Mouse (Mus musculus): ENCODE results near the gene Lyrm4.

Gene Lyrm4

DNA sequence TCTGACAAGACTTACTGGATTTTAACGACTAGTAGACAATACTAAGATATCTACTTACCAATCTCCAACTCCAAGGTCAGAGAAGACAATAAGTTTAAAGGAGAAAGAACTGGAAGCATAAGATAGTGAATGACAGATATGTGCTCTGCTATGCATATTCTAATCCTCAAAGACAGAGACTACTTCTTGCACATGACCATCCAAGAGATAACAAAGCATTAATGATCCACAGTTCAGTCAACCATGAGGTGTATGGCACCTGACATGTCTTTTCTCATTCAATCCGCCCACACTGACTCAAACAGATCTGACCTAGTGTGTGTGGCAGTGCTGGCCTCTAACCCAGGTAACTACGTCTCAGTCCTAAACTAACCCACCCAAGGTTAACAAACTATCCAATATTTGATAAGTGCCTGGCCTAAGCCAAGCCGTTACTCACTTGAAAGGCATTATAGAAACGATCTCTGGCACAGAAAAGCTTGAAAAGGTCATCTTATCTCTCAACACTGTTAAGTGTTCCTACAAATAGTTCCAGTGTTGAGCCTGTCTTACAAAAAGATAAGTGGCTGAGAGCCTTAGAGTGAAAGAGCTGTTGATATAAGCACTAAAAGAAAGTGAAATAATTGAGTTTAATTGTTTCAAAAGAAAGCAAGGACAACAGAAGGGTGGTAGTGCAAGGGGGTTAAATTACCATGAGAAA lies 20.5 kb downstream of the Lyrm4 start:
- DNase-seq, result no peak

DNA sequence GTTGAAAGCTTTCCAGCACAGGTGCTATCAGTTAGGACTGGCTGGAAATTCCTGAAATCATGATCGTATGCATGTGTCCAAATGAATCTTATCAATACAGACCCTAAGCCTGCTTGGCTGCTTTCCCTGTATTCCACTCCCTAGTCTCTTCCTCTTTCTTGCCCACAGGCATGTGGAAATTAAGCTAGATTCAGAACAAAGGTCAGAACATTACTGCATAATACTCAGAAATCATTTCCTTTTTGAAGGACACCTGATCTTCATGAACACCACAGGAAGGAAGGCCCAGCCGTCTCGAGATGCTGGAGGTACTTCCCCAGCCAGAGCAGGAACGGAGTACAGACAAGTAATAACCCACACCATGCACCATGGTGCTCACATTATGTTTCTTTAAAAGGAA lies 29.2 kb downstream of the Lyrm4 start:
- no peak for DNase-seq

DNA sequence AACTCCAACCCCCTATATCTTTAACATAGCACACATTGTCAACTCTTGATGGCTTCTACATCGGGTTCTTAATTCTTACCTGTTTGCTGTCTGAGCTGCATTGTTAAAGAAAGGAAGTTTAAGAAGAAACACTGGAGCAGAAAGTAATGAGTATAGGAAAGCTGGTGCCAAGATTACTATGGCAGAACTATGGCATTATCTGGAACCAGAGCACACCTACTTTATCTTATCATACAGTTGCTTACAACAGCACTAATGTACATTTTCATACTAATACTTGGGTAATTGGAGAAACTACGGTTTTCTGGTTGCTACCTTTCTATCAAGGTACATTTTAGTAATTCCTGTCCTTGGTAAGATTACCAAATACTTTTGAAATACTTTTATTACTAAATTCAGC lies 29.9 kb downstream of the Lyrm4 start:
- DNase-seq, result no peak

DNA sequence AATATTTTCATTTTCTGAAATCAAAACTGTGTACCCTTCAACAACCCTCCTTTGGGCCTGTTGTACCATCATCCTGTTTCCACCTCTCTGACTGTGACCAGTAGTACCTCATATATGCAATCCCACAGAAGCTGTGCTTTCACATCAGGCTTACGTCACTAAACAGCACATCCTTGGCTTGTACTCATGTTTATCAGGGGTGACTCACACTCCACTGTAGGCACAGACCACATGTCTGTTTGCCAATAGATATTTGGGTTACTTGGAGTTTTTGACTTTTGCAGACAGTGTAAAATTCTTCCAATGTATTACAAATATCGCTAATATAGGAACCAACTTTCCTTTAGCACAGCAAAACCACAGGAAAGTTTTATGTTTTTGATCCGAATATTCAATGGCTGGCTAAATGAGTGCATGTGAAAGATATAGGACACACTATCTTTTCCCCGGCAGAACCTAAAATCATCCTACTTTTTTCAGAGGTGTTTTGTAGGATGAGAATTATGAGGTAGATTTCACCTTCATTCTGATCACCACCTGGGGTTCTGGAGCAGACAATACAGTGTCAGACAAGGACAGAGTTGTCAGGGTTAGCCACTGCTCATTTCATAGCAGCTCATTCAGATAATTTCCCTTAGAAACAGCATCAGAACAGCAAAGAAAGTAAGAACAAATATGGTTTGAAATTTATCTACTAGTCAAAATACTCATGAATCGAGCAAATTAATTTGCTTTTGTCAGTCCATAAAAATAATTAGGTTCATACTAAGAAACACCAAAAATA lies 30.5 kb downstream of the Lyrm4 start:
- no peak for DNase-seq

DNA sequence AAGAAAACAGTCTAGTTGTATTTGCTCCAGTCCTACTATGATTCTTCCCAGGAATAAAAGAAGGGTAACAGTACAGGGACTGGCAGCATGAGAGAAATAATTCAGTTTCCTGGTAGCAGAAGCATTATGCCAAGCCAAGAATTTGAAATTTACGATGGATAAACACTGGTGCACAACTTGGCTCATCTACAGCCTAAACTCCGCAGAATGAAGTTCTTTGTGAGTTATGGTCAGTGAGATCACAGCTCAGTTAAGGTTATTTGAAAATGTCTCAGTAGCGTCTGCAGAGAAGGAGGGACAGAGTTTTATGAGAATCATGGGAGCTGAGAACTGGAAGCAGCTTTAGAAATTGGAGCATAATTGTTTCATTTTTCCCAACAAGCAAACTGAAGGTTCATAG lies 31.4 kb downstream of the Lyrm4 start:
- DNase-seq, result no peak

DNA sequence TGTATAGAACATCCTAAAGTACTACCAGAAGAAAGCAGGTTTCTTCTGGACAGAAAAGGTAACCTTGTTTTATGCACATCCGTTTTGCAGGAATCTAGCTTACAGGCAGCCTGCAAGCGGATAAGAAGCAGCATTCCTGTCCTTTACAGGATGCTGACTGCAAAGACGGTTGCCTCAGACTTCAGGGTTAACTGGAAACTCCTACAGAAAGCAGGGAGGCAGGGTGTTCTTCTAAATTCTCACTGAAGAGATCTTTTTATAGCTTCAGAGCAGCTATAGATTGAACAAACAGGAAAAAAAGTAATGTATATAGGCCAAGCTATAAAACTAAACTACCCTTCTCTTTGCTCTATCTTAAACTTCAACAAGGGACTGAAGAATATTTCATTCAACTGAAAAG lies 32.6 kb downstream of the Lyrm4 start:
- no peak for DNase-seq

DNA sequence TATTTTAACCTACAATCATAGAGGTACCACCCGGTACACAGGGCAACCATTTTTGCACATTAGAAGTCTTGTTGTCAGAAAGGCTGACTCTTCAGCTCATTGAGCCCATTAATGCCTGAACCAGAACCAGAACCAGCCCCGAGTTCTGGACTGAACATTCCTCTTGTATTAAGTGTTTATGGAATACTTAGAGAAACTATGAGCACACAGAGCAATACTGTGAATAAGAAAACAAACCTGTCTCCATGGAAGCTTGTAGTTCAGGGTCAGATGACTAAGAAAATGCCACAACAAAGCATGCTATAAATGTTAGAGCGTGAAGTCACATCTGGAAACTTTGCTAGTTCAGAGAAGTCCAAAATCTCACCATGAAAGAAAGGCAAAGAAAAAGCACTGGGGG lies 35.7 kb downstream of the Lyrm4 start:
- no peak for DNase-seq

DNA sequence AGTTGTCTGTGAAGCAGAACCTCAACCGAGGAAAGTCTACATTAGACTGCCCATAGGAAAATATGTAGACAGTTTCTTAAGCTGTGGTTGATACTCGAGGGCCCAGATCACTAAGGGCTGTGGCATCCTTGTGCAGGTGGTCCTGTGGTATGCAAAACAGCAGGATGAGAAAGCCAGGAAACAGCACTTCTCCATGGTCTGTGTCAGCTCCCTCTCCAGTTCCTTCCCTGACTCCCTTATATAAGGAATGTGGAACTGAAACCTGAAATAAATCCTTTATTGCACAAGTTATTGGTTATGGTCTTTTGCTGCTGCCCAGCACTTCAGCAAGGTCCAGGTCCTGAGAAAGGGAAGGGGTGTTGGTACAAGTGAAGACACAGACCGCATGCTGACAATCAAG lies 42.8 kb downstream of the Lyrm4 start:
- DNase-seq, result no peak

DNA sequence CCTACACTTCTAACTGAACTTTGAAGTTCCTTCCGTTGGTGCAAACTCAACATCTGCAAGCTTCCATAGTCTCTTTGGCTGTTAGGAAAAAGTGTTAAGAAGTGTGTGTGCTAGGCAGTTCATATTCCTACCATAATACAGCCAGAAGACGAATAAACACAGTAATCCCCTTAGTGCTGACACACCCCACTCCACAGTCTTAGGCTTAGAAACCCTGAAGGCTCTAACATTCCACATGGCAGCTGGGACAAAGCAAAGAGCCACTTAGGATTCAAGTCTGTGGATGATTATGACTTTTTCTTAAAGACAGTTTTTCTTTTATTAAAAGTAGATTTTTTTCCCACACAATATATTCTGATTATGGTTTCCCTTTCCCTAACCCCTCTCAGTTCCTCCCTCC lies 50.6 kb downstream of the Lyrm4 start:
- no peak for DNase-seq

DNA sequence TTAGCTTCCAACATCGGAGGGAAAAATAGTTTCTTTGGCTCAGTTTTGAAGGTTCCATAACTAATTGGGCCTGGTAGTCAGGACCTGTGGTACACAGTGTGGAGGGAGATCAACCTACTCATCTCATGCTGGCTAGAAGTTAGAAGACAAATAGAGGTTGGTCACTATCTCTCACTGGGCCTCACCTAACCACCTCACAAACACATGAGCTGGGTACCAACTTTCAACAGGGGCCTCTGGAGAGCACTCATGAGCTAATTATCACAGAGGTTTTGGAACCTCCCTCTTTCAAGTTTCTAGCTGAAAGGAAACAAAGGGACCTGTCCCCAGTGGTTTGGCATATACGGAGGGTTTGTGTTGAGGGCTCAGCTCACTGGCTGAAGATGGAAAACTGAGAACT lies 59.8 kb downstream of the Lyrm4 start:
- DNase-seq, result no peak

DNA sequence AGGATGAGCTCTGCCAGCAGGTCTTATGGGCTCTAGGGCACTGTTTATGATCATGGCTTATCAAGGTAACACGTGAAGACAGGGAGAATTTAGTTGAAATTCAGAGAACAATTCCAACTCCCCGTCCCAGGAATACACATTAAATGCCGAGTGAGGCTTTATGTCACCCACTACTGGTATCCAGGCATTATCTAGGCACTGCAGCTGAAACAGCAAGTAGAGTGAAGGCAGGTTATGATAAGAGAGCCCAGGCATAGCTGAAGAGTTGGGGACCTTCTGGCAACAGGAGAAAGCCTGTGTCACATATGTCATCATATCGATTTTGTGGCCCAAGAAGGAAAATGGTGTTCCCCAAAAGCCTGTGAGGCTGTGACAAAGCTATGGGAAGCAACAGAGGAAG lies 60.4 kb downstream of the Lyrm4 start:
- DNase-seq, result no peak

DNA sequence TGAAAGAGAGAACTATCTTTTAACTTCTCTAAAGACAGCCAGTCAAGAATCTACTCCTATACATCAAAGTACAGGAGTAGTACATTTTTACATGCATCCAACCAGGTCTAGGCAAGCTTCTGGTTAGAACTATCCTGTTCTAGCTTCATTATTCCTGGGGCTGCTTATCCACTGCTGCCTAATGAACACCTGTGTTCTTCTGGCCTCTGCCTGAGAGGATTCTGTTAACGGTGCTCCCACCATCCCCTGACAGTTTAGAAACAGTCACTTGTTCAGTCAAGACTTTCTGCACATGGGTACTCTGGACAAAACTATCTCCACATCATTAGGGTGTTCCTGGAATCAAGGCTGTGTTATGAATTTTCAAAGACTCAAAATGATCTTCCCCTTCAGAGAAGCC lies 60.8 kb downstream of the Lyrm4 start:
- no peak for DNase-seq

DNA sequence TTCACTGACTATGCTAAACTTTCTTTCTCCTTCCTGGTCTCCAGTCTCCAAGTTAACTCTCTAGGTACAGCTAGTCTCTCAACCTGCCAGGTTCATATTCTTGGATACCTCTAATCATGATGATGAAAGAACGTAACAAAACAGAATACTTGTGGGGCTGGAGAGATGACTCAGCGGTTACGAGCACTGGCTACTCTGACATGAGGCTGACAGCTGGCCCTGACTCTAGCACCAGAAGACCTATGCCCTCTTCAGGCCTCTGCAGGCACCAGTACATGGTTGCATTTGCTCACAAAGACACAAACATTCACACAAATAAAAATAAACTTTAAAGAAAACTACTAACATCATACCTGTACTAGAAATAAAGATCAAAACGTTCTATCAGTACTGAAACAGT lies 81.8 kb downstream of the Lyrm4 start:
- no peak for DNase-seq

DNA sequence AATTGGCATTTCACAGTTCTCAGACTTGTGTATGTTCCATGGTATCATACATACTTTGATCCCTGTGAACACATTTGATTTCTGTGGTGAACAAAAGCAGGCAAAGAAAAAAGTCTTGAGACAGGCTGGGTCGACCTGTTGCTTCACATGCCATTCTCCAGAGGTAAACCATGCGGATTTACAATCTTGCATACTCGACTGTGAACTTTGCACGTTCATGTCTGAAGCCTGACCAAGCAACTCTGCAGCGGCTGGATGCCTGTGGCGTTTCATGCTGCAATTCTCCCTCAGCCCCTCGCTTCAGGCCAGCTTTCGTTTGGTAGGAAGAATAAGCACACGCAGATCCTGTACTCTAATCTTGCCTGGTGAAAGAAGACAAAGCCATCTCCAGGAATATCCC lies 85.4 kb downstream of the Lyrm4 start:
- no peak for DNase-seq

DNA sequence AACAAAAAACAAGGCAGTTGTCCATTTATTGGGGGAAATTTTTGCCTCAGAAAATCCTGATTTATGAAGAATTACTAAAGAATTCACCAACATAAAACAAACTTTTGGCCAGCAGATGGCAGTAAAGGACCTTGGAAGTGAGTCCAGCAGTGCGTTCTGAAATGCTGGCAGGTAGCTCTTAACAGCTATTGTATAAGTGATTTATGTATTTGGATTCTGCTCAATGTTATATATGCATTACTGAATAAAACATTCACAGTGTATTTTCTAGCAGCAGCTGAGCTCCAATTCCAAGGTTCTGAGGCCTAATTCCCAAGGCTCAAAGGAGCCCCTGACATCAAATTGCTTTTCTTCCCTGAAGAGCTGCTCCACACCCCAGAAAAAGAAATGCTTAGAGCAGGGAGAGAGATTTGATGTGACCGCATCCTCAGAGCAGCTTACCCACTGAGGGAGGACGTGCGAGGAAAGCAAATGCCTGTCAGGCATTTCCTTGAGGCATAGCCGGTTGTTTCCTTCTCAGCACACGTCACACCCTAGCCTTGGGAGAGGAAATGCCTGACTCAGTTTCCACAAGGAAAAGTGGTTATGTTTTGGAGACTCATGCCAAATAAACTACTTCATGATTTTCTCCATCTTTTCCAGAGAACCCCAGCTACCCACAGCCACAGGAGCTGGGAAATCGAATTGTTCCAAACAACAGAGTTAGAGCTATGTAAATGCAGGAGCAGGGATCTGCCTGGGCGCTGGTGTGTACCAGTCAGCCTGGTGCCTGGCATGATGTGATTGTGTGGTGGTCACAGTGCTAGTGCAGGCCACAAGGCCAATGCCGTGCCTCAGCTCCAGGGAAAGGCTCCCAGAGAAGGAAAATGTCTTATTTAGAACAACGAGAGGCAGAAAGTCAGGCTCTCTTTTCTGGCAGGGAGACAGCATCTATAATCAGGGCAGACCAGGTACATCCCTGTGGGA lies 97.7 kb downstream of the Lyrm4 start:
- peak; percentile 35 for DNase-seq

DNA sequence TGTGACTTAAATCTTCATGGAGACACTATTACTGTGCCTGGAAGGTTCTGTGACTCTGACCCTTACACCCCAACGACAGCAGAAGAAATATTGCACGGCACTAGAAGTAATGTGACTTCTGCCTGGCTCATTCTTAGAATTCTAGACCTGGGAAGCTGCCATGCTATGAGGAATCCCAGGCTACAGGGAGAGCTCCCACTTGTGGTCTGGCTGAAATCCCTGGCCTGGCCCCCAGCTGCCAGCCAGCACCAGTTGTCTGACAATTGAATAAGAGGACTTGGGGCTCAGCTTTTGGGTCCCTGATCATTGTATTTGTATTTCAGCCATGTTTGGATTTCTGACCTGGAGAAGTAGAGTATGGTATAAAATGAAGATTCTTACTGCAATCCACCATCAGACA lies 99.3 kb downstream of the Lyrm4 start:
- no peak for DNase-seq

DNA sequence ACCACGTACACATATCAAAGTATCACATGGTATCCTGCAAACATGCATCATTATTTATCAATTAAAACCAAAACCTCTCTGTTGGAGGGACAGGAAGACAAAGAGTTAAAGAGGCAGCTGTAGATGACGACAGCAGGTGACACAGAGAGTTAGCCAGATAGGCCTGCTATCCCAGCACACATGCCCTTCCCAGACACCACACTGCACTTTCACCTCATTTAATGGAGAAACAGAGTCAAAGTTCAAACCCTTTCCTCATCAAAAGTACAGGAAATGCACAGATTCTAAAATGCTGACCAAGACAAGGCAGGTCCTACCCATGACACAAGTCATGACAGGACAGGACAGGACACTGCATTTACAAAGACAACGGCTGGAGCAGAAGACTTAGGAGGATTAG lies 101.7 kb downstream of the Lyrm4 start:
- no peak for DNase-seq

DNA sequence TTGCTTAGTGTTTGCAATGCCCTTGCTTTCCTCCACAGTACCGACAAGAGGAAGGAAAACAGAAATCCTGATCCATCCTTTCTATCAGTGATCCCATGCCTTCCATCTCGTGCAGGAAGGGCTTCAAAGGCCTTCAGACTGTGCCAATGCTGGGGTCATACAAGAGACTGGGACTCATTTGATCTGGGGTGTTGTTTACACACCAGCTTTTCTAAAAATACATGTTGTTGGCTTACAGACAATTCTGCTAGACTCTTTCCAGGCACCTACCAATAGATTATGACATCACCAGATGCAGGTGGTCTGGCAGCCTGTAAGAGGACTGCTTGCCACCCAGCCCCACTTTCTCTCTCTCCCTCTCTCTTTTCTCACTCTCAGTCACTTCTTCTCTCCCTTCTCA lies 107.3 kb downstream of the Lyrm4 start:
- DNase-seq, result no peak

DNA sequence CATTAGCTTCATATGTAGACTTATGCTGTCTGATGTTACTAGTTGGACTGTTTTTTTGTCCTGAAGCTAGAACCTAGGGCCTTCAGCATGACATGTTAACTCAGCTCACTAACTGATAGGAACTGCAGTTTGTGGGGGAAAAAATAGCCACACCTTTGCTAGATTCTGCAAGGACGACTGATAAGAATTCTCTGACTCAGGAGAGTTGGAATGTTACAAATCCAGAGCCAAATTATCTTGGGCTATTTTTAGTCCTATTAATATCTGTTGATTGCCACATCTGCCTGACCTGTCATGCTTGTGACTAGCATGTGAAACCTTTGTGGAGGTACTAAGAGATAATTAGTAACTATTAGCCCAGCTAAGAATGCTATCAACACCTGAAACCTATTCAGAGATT lies 116.5 kb downstream of the Lyrm4 start:
- no peak for DNase-seq

DNA sequence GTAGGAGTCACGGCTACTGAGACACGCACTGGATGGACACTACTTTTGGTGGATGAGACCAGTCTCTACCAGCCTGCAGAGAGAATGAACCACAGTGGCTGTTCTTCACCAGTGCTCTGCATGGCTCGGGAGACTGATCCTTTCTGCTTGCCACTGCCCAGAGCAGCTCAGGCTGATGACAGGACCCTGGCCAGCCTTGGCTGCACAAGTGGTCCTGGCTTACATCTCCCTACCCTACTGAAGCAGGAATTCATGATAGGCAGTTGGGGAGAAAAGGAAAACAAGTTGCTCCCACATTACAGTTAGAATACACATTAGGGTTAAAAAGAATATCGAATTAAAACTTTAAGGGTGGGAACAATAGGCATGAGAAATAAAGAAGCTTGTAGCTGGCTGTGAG lies 119.7 kb downstream of the Lyrm4 start:
- DNase-seq, result no peak

DNA sequence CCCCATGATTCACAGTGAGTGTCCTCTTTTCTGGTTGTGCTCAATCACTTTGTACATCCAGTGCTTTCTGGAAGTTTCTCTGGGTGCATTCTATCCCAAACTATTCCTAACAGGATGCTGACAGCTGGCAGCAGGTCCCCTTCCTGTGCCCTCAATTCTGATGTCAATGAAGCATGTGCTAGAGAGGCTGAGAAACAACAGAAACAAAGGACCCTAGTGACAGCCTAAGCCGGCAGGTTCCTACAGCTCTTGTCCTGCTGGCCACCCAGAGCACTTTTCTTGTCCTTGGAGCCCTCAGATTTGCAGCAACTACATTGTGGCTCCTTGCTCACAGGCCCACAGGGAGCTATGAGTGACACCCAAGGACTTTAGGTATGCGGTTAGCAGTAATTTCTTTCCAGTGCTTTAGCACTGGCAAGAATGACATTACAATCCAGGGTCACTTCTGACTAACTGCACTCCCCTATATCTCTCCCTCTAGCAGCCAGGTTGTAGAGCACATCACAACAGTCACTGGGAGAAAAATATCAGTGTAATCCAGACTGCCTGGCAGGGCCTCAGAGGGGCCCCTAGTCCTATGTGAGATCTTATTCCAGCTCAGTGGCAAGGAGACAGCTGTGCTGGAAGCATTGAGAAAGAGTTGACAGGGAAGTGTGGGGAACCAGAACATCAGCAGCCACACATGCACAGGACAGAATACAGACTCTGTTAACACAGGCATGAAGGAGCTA lies 121.5 kb downstream of the Lyrm4 start:
- no peak for DNase-seq

DNA sequence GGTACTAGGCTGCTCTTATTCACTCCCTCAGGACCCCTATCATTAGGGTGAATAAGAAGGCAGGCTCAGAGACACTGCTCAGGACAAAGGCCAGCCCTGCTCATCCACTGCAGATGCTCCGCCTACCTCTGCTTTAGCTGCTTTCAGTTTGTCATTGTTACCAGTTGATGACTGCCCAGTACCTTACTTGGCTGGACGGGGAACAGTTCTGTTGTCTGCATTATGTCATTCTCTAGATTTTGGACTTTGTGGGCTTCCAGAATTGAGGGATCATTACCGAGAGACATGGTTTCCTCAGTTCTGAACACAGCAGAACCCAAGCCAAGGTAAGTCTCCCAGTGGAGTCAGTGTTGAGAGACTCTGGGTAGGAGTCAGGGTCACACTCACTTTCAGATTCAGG lies 122.1 kb downstream of the Lyrm4 start:
- DNase-seq, result no peak

DNA sequence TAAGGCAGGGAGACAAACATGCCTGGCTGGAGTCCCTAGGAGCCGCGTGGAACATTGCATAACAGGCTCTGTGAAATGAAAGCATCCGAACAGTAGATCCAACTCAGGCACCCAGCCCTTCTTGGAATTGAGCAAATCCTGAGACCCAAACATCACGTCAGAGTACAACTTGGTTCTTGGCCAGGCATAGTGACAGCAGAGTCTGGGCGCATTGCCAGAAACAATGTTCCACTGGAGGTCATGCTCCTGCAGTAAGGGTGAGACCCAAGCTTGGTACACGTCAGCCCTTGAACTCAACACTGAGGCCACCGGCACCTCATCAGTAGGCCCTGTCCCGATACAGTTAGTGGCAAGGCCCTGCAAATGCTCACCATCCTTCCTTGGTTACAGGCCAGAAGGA lies 123.3 kb downstream of the Lyrm4 start:
- DNase-seq, result peak; percentile 77

Measured in kidney, adult 18-20 months (tissue).